Mouse (Mus musculus) G1E-ER4 (cell line): Measurements from ENCODE around the gene Gm20388. TPM values are rescaled to one million over a fixed set of nuclear protein-coding genes. Genes with fewer than 3 reads are reported as not detected.

Experiments used
- GATA1 ChIP-seq: IDR thresholded peaks from one replicate; pipeline ENCODE4 v1.8.0; 2012; ENCODE audit warnings: low read length, inconsistent platforms
- polyA plus RNA-seq: library from polyadenylated mRNA; stranded (reverse); fragments of >175 nt; gene quantifications from 2 replicates; pipeline ENCODE4 v1.2.3, GENCODE M21; 2012

Gene Gm20388
- polyA plus RNA-seq, 1 experiment: not detected

- TF ChIP-seq GATA1: no peak
Observed at GRCm38 (mm10) chr8:122912150-122912549, 3001.5 kb downstream of the Gm20388 start.

- no peak for TF ChIP-seq GATA1
Observed at GRCm38 (mm10) chr8:122912871-122913270, 3002.2 kb downstream of the Gm20388 start.

GRCm38 (mm10) chr8:122916766-122917165 lies 3006.1 kb downstream of the Gm20388 start:
- TF ChIP-seq GATA1: no peak

GRCm38 (mm10) chr8:122917531-122918392 lies 3007.1 kb downstream of the Gm20388 start:
- TF ChIP-seq GATA1: no peak

GRCm38 (mm10) chr8:122918438-122919107 lies 3007.9 kb downstream of the Gm20388 start:
- no peak for TF ChIP-seq GATA1

GRCm38 (mm10) chr8:122920890-122921289 lies 3010.2 kb downstream of the Gm20388 start:
- TF ChIP-seq GATA1: no peak

- no peak for TF ChIP-seq GATA1
Observed at GRCm38 (mm10) chr8:122922945-122923344, 3012.3 kb downstream of the Gm20388 start.

GRCm38 (mm10) chr8:122923431-122924090 lies 3012.9 kb downstream of the Gm20388 start:
- no peak for TF ChIP-seq GATA1

GRCm38 (mm10) chr8:122924091-122924490 lies 3013.4 kb downstream of the Gm20388 start:
- no peak for TF ChIP-seq GATA1

- TF ChIP-seq GATA1: no peak
Observed at GRCm38 (mm10) chr8:122925939-122926722, 3015.5 kb downstream of the Gm20388 start.

GRCm38 (mm10) chr8:122926782-122927181 lies 3016.1 kb downstream of the Gm20388 start:
- no peak for TF ChIP-seq GATA1

- no peak for TF ChIP-seq GATA1
Observed at GRCm38 (mm10) chr8:122927841-122928240, 3017.2 kb downstream of the Gm20388 start.

GRCm38 (mm10) chr8:122928631-122929224 lies 3018.1 kb downstream of the Gm20388 start:
- no peak for TF ChIP-seq GATA1

- TF ChIP-seq GATA1: no peak
Observed at GRCm38 (mm10) chr8:122931834-122932560, 3021.4 kb downstream of the Gm20388 start.

GRCm38 (mm10) chr8:122932561-122932959 lies 3021.9 kb downstream of the Gm20388 start:
- peak; percentile 4 for TF ChIP-seq GATA1
